Mouse (Mus musculus) ES-Bruce4 (cell line): ENCODE results near the gene Immp2l.

Experiments
- CTCF ChIP-seq: IDR thresholded peaks from one replicate; pipeline ENCODE4 v1.8.1; 2011; ENCODE audit warnings: low read depth, low read length
- EP300 ChIP-seq: IDR thresholded peaks from 2 replicates; pipeline ENCODE4 v1.6.1; 2011; ENCODE audit warnings: low read depth, low read length; ENCODE audit not compliant: insufficient read depth

DNA sequence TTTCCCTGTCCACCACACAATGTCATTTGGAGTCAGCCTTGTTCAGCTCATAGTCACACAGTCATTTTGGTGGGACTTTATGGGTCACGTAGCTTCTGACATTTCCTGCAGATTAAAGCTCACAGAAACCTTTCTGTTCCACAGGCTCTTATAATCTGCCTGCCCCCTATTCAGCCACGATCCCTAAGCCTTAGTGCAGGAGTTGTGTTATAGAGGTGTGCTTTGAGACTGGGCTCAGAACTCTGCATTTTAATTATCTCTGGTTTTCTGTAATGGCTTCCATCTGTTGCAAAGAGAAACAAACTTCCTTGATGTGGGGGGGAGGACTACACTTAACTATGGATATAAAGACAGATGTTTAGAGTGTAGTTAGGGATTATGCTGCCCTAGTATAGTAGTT, 234.0 kb downstream of the Immp2l start:
- TF ChIP-seq EP300 (no peak), CTCF (no peak)
